Mouse (Mus musculus) urinary bladder, adult 2 months (tissue): ENCODE data around the gene Olfr923. TPM values are rescaled to one million over a fixed set of nuclear protein-coding genes. Genes with fewer than 3 reads are reported as not detected.
"Not testable (repeated sequence)": the region's sequence is repeated elsewhere in the genome, so short reads cannot be mapped to it uniquely, and the experiment has no call there.

Experiments
- DNase-seq: peaks from one replicate; pipeline ENCODE4 v3.0.0; 2022; ENCODE audit warnings: low spot score
- polyA plus RNA-seq: library from polyadenylated mRNA; depleted of rRNA; stranded (reverse); fragments of >200 nt; gene quantifications from 2 replicates; pipeline ENCODE4 v1.2.3, GENCODE M21; 2012; rRNA removed

Olfr923 gene
- polyA plus RNA-seq = not detected in 2 replicates

DNA sequence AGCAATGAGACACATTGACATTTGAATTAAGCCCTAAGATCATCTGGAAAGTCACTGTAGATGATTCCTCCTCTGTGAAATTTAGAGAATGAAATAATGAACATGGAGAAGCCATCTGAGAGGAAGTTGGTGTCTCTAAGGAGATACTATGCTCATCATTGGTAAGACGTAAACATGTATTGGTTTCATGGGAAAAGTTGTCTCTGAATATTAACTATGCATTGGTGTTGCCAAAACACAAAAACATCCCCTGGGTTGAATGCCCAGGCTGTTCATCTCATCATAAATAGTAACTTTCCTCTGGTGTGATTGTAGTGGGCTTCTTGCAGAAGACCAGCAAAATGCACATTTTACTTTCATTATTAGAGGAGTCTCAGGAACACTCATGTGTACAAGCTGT is at the start of gene Olfr923:
Gene Olfr923 (plus strand): TSS at position 301 of the 400 bp plus-strand sequence.
- no peak for DNase-seq

DNA sequence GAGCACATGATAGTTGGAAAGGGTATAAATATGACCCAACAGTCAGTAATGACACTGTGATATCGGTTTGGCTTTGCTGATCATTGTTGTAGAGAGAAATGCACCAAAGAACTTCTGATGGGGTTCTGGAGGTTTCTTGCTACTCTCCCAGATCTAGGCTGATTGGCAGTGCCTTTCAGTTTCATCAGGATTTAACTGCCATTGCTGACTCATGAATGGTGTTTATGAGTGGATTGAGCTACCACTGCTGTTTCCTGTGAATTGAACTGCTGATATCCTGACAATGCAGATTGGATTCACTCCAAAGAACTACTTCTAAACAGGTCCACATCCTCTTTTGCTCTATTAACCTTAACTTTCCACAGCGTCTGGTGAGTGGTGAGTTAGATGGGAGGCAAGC is 33.7 kb upstream of the Olfr923 start:
- DNase-seq = no peak

DNA sequence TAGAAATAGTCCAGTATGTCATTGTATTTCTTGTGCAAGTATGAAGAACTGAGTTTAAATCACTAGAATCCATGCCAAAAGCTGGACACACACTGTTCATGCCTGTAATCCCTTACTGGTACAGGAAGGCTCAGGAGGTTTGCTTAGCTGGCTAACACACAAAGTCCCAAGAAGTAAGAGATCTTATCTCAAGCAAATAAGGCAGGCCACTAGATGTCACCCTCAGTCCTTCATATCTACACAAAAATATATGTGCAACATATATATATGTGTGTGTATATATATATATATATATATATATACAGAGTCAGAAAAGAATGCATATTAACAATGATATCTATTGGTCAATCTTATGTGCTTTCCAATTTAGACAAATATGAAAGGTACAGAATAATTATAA is 20.6 kb upstream of the Olfr923 start:
- no peak for DNase-seq

DNA sequence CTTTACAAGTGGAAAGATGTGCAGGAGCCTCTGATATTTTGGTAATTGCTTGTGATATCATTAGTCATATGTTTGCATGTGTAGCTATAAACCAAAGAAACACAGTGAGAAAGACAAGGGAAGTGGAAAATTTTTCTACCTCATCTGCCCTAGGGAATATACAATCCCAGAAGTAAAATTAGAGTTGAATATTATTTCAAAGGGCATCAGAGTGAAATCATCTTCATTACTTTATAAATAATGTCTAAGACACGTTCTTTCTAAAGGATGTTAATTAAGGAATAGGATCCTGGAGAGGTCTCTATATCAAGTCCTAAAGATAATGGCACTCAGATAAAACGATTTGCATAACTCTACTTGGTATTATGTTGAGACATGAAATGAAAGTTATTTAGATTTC is 12.0 kb upstream of the Olfr923 start, which contains the start of gene Olfr922:
Gene Olfr922 (plus strand): TSS at position 301 of the 400 bp plus-strand sequence.
- DNase-seq = no peak

DNA sequence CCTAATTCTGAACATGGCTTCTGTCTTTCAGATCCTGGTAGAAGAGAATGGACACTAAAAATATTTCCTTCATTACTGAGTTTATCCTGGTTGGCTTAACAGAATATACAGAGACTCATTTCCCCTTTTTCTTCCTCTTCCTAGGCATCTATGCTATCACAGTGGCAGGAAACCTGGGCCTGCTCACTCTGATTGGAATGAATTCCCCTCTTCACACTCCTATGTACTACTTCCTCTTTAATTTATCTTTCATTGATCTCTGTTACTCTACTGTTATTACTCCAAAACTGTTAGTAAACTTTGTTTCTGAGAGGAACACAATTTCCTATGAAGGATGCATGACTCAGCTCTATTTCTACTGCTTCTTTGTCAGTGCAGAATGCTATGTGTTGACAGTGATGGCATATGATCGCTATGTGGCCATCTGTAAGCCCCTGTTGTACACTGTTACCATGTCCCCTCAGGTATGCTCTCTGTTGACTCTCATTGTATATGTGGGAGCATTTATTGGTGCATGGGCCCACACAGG is 10.8 kb upstream of the Olfr923 start:
- DNase-seq = no peak

DNA sequence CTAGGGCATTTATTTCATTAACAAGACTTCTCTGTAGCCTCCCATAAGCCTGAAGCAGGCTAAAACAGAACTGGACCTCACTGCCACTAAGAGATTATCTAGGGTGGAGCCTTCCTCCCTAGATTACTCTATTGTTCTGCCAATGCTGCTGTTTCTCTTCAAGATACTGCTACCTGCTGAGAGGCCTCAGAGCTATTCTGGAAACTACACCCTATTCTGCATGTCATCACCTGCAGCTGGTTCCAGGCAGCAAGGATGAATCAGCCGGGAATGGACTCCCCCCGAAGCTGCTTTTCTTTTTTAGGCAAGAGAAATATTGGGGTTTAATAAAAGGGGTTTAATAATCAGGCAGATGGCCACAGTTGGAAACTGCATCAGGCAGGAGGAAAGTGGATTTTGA is 6.7 kb downstream of the Olfr923 start:
- no peak for DNase-seq

DNA sequence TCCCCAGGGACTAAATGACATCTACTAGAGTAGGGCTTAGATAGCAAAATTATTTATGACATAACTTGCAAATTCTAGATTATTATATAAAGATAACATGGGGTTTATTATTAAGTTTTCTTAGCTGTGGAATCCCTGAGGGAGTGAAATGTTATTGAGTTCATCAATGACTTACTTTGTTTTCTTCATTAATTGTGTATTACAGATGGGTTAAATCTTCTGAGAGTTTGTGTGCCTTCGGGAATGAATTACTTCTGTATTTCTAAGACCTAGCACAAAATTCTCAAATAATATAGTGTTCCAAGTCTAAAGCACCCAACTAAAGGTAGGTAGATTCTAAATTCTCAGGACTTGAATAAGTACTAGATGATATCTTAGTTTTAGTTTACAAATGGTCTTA is 17.8 kb downstream of the Olfr923 start, which contains the start of gene Olfr924:
Gene Olfr924 (plus strand): TSS at position 301 of the 400 bp plus-strand sequence.
- DNase-seq = no peak

DNA sequence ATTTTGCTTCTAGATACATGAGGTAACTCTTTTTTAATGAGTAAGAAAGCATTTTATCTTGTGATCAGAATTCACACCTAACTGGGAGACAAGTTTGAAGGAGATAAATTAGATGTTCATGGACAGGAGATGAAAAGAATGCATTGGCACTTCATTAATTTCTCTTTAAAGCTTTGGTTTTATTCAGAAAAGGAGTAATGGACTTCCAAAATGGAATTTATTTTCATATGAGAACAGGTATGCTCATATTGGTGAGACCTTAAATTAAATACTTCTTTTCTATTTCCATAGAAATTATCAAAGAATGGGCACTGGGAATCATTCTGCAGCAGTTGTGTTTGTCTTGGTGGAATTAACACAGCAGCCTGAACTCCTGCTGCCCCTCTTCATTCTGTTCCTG is 28.4 kb downstream of the Olfr923 start, which contains the start of gene Olfr26:
Gene Olfr26 (plus strand): TSS at position 301 of the 400 bp plus-strand sequence.
- no peak for DNase-seq

DNA sequence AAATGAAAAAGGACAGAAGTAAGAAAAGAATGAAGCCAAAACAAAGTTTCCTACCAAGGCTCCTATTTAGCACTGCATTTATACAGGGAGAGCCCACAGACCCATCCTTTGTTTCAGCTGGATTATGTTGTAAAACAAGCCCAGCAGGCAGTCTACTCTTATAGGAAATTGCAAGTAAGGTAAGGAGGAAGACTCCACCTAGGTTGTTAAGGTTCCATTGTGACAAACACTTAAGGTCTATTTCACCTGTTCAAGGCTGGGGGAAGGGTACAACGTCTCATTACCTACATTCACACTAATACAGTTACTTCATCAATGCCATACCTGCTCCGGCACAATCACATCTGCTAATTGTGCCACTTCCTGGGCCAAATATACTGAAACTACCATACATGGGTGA is 48.5 kb downstream of the Olfr923 start:
- not testable (repeated sequence) for DNase-seq

DNA sequence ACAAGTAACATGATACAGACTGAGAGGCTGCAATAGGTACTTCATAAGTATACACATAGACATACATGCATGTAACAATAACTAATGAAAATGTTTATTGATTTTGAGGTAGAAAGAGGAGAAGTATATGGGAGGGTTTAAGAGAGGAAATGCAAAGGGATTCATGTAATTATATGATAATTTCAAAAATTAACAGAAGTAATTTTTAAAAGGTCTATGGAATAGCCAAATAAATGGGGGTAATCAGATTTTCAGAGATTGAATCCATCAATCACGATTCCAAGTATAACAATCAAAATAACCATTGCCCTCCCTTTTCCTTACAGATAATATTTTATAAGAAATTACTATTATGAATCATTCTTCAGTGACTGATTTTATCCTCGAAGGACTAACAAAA is 50.5 kb downstream of the Olfr923 start, which contains the start of gene Olfr926:
Gene Olfr926 (plus strand): TSS at position 301 of the 400 bp plus-strand sequence.
- no peak for DNase-seq

Other genes starting within 250 kb of the Olfr923 start
- gene Olfr912, start 246.4 kb upstream of the Olfr923 start, polyA plus RNA-seq = not detected in 2 replicates
- not detected in 2 replicates for gene Olfr913, start 233.8 kb upstream of the Olfr923 start, polyA plus RNA-seq
- gene Olfr914, start 221.4 kb upstream of the Olfr923 start, polyA plus RNA-seq = not detected in 2 replicates
- not detected in 2 replicates for gene Olfr916, start 166.7 kb upstream of the Olfr923 start, polyA plus RNA-seq
- not detected in 2 replicates for gene Olfr917, start 160.7 kb upstream of the Olfr923 start, polyA plus RNA-seq
- gene Olfr918, start 151.9 kb upstream of the Olfr923 start, polyA plus RNA-seq = not detected in 2 replicates
- not detected in 2 replicates for gene Olfr919, start 122.9 kb upstream of the Olfr923 start, polyA plus RNA-seq
- gene Vwa5a, start 108.3 kb upstream of the Olfr923 start, polyA plus RNA-seq = 53.4 and 57.0 TPM in 2 replicates
- 0.87 and 0.90 TPM in 2 replicates for gene Olfr920, start 74.2 kb upstream of the Olfr923 start, polyA plus RNA-seq
- 0.08 and 0.12 TPM in 2 replicates for gene Olfr921, start 53.5 kb upstream of the Olfr923 start, polyA plus RNA-seq
- 0.06 TPM in 1 of 2 replicates, not detected in the other for gene Olfr922, start 11.9 kb upstream of the Olfr923 start, polyA plus RNA-seq
- gene Olfr924, start 17.9 kb downstream of the Olfr923 start, polyA plus RNA-seq = not detected in 2 replicates
- gene Olfr26, start 28.5 kb downstream of the Olfr923 start, polyA plus RNA-seq = not detected in 2 replicates
- gene Olfr926, start 50.6 kb downstream of the Olfr923 start, polyA plus RNA-seq = not detected in 2 replicates
- gene Olfr930, start 103.3 kb downstream of the Olfr923 start, polyA plus RNA-seq = not detected in 2 replicates
- gene Olfr933, start 145.8 kb downstream of the Olfr923 start, polyA plus RNA-seq = not detected in 2 replicates
- not detected in 2 replicates for gene Olfr934, start 161.8 kb downstream of the Olfr923 start, polyA plus RNA-seq
- not detected in 2 replicates for gene Olfr935, start 173.1 kb downstream of the Olfr923 start, polyA plus RNA-seq
- not detected in 2 replicates for gene Olfr146, start 196.8 kb downstream of the Olfr923 start, polyA plus RNA-seq
- not detected in 2 replicates for gene Olfr937, start 238.4 kb downstream of the Olfr923 start, polyA plus RNA-seq